Mouse (Mus musculus): ENCODE results near the gene Wscd2. TPM values are rescaled to one million over a fixed set of nuclear protein-coding genes. Genes with fewer than 3 reads are reported as not detected.

Wscd2 gene
- total RNA-seq, 1 experiment: 2.6 TPM

DNA sequence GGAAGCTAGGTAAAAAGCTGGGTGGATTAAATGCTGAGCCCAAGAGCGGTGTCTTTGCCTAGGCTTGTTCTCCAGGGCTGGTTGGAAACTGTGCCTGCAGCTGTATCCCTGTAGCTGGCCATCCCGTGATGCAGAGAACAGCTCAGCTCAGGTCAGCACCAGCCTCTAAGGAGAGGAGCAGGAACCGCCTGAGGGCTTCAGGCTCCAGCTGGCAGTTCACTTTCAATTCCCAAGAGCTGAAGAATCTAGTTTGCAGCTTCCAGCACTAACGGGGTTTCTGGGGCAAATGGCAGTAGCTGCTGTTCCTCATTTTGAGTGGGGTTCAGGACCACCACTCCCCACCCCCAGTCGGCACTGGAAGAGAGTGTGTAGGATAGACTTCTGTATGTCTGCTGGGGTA lies 51.1 kb downstream of the Wscd2 start:
- no peak for DNase-seq (ENCODE audit: low read depth, low spot score)
- Histone ChIP-seq H3K4me3 (ENCODE audit: insufficient read depth in 1 of 2, low read depth in 1 of 2, low read length in 2 of 2, poor library complexity in 1 of 2, severe bottlenecking in 1 of 2) (no peak overlapping the region), H3K36me3 (ENCODE audit: control insufficient read depth, insufficient read depth, low read length, poor library complexity, severe bottlenecking) (no peaks in the 10 kb centered on the region), H3K4me1 (ENCODE audit: control insufficient read depth in 2 of 2, insufficient read depth in 2 of 2, low read length in 2 of 2, poor library complexity in 1 of 2) (peaks cover 5 to 11% of the 10 kb centered on the region in 2 experiments; a peak in 3 of 4 replicates), H3K27ac (ENCODE audit: insufficient read depth, low read depth, low read length, poor library complexity, severe bottlenecking) (no peak overlapping the region), H3K9ac (ENCODE audit: insufficient read depth, low read depth, low read length, poor library complexity, severe bottlenecking) (no peak overlapping the region), H3K9me3 (ENCODE audit: control insufficient read depth, insufficient read depth, low read depth, low read length) (no peaks in the 10 kb centered on the region)
- TF ChIP-seq CHD2 (IDR thresholded peaks at IDR 0.05; ENCODE audit: low read depth, low read length): no peak
- TF ChIP-seq MAFK (IDR thresholded peaks at IDR 0.05; ENCODE audit: insufficient read depth, low read depth, low read length): no peak
- no peak for TF ChIP-seq HCFC1 (IDR thresholded peaks at IDR 0.05; ENCODE audit: borderline replicate concordance, insufficient read depth, low read length)
- TF ChIP-seq ZNF384 (IDR thresholded peaks at IDR 0.05; ENCODE audit: low read depth, low read length): no peak
- no peak for TF ChIP-seq ZC3H11A (IDR thresholded peaks at IDR 0.05; ENCODE audit: borderline replicate concordance, low read depth, low read length)
- in situ Hi-C loops (cut with MboI; ENCODE audit: low sequenced_read_pairs in 2 of 2, unreplicated experiment in 2 of 2): no loop called here

DNA sequence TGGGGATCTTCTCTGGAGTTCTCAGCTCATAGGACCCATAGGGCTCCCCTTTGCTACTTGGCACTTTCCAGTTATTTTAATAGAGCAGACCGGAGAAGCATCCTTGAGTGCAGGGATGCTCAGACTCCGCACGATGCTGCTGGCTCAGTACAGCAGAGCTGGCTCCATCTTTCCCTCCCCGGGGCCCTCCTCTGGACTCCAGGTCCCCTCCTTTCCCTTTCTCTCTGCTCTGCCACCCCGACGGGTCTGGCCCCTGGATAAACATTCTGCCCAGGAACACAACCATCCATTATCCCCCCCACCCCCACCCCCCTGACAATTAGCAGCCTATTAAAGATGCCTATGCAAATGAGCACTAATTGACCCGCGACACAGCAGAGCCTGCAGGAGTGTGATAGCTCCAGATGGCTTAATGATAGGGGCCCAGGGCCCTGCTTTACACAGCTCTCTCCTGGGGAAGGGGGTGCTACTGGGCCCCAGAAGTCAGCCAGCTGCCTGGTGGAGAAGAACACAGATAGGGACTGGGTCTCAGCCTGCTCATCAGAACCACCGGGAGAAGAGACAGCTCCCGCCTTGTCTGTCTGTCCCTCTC lies 52.8 kb downstream of the Wscd2 start:
- Histone ChIP-seq H3K9ac (ENCODE audit: insufficient read depth, low read depth, low read length, poor library complexity, severe bottlenecking) (no peak overlapping the region), H3K9me3 (ENCODE audit: control insufficient read depth, insufficient read depth, low read depth, low read length) (no peaks in the 10 kb centered on the region)

DNA sequence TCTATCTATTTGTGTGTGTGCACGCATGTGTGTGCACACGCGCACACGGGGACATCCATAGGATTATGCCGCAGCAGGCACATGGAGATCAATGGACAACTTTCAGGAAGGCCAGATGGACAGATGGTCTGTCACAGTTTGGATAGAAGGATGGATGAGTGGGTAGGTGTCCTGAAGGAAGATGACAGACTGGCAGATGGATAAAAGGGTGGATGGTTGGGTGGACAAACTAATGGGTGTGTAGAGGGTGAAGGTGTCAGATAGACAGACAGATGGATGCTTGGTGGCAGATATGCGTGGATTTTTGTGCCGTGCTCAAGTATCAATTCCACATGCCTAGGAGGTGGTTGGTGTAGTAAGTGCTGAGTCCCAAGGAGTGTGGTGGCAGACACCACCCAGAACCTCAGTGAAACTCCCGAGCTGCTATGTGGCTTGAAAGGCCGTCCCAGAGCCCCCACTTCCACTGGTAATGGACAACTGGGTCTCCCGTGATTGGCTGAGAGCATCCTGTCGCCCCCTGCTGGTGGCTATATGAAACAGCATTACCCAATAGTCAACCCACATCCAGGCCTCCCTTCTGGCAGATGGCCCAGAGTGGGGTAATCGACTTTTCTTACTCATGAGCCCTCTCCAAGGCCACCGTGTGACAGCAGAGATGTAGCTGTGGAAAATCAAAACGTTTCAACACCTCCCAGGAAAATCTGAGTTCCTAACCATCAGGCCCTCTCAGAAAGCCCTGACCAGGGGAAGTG lies 58.0 kb downstream of the Wscd2 start:
- Histone ChIP-seq H3K9ac (ENCODE audit: insufficient read depth, low read depth, low read length, poor library complexity, severe bottlenecking) (no peak overlapping the region), H3K4me1 (ENCODE audit: control insufficient read depth in 2 of 2, insufficient read depth in 2 of 2, low read length in 2 of 2, poor library complexity in 1 of 2) (peaks cover 0 to 8% of the 10 kb centered on the region in 2 experiments; a peak in 3 of 4 replicates), H3K4me3 (ENCODE audit: insufficient read depth in 1 of 2, low read depth in 1 of 2, low read length in 2 of 2, poor library complexity in 1 of 2, severe bottlenecking in 1 of 2) (no peak overlapping the region), H3K9me3 (ENCODE audit: control insufficient read depth, insufficient read depth, low read depth, low read length) (no peaks in the 10 kb centered on the region), H3K27ac (ENCODE audit: insufficient read depth, low read depth, low read length, poor library complexity, severe bottlenecking) (no peak overlapping the region), H3K36me3 (ENCODE audit: control insufficient read depth, insufficient read depth, low read length, poor library complexity, severe bottlenecking) (no peaks in the 10 kb centered on the region)
- in situ Hi-C loops (cut with MboI; ENCODE audit: low sequenced_read_pairs in 2 of 2, unreplicated experiment in 2 of 2): no loop called here
- DNase-seq (ENCODE audit: low read depth, low spot score): peak; percentile 56
- TF ChIP-seq HCFC1 (IDR thresholded peaks at IDR 0.05; ENCODE audit: borderline replicate concordance, insufficient read depth, low read length) (no peak), ZC3H11A (IDR thresholded peaks at IDR 0.05; ENCODE audit: borderline replicate concordance, low read depth, low read length) (peak; percentile 32; the same call in 1 of the 2 replicates)

More for the DNA sequence above, 52.8 kb downstream of the Wscd2 start:
- no peak overlapping the region for H3K27ac ChIP-seq (ENCODE audit: insufficient read depth, low read depth, low read length, poor library complexity, severe bottlenecking)
- TF ChIP-seq MAFK (IDR thresholded peaks at IDR 0.05; ENCODE audit: insufficient read depth, low read depth, low read length) (no peak), CHD2 (IDR thresholded peaks at IDR 0.05; ENCODE audit: low read depth, low read length) (no peak), ZNF384 (IDR thresholded peaks at IDR 0.05; ENCODE audit: low read depth, low read length) (no peak), ZC3H11A (IDR thresholded peaks at IDR 0.05; ENCODE audit: borderline replicate concordance, low read depth, low read length) (no peak), HCFC1 (IDR thresholded peaks at IDR 0.05; ENCODE audit: borderline replicate concordance, insufficient read depth, low read length) (no peak)
- H3K4me3 ChIP-seq (ENCODE audit: insufficient read depth in 1 of 2, low read depth in 1 of 2, low read length in 2 of 2, poor library complexity in 1 of 2, severe bottlenecking in 1 of 2): no peak overlapping the region
- no peaks in the 10 kb centered on the region for H3K36me3 ChIP-seq (ENCODE audit: control insufficient read depth, insufficient read depth, low read length, poor library complexity, severe bottlenecking)
- H3K4me1 ChIP-seq (ENCODE audit: control insufficient read depth in 2 of 2, insufficient read depth in 2 of 2, low read length in 2 of 2, poor library complexity in 1 of 2): peaks cover under 1 to 6% of the 10 kb centered on the region in 2 experiments; a peak in 1 of 4 replicates
- no peak for DNase-seq (ENCODE audit: low read depth, low spot score)
- in situ Hi-C loops (cut with MboI; ENCODE audit: low sequenced_read_pairs in 2 of 2, unreplicated experiment in 2 of 2): no loop called here

DNA sequence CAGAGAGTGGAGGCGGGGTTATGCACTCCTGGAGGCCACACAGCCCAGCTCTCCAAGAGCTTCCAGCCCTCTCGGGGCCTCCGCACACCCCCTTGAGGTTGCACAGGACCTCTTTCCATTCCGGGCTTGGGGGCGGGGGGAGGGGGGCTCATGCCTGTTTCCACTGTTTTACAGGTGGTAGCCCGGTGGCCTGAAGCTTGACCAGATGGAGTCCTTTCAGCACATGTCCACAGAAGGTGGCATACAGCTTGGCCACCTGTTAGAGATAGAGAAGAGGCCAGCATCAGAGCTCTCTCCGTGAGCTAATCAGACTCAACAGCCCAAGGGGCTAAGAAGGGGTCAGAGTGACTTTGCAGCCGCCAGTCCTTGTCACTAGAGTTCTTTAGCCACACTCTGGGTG lies 60.1 kb downstream of the Wscd2 start:
- H3K4me3 ChIP-seq (ENCODE audit: insufficient read depth in 1 of 2, low read depth in 1 of 2, low read length in 2 of 2, poor library complexity in 1 of 2, severe bottlenecking in 1 of 2): peak overlapping the region in 1 of 2 experiments; percentile 57; a peak in 2 of 4 replicates
- no peak overlapping the region for H3K9ac ChIP-seq (ENCODE audit: insufficient read depth, low read depth, low read length, poor library complexity, severe bottlenecking)
- TF ChIP-seq MAFK (IDR thresholded peaks at IDR 0.05; ENCODE audit: insufficient read depth, low read depth, low read length): no peak
- no peak for TF ChIP-seq ZC3H11A (IDR thresholded peaks at IDR 0.05; ENCODE audit: borderline replicate concordance, low read depth, low read length)
- no peak for TF ChIP-seq CHD2 (IDR thresholded peaks at IDR 0.05; ENCODE audit: low read depth, low read length)
- TF ChIP-seq HCFC1 (IDR thresholded peaks at IDR 0.05; ENCODE audit: borderline replicate concordance, insufficient read depth, low read length): no peak
- no peak for TF ChIP-seq ZNF384 (IDR thresholded peaks at IDR 0.05; ENCODE audit: low read depth, low read length)
- in situ Hi-C loops (cut with MboI; ENCODE audit: low sequenced_read_pairs in 2 of 2, unreplicated experiment in 2 of 2): no loop called here
- no peaks in the 10 kb centered on the region for H3K9me3 ChIP-seq (ENCODE audit: control insufficient read depth, insufficient read depth, low read depth, low read length)
- H3K27ac ChIP-seq (ENCODE audit: insufficient read depth, low read depth, low read length, poor library complexity, severe bottlenecking): no peak overlapping the region
- H3K4me1 ChIP-seq (ENCODE audit: control insufficient read depth in 2 of 2, insufficient read depth in 2 of 2, low read length in 2 of 2, poor library complexity in 1 of 2): peaks cover 0 to 8% of the 10 kb centered on the region in 2 experiments; a peak in 3 of 4 replicates
- DNase-seq (ENCODE audit: low read depth, low spot score): no peak
- H3K36me3 ChIP-seq (ENCODE audit: control insufficient read depth, insufficient read depth, low read length, poor library complexity, severe bottlenecking): no peaks in the 10 kb centered on the region
